ENCODE assay signal across 9 mouse cellular contexts in genomic region chr9:114736442-114736841, GRCm38 (mm10). TPM values are rescaled to one million over a fixed set of nuclear protein-coding genes. Genes with fewer than 3 reads are reported as not detected.
DNase-seq lines count a peak whose midpoint lies in the region; ATAC-seq lines count a peak whose summit lies in the region.
"Had no signal": no experiment of that assay in that cellular context is flagged by ENCODE, and none has a peak within 500 bp of the region (broad histone marks: within the 10 kb centered on the region; RNA-seq: fewer than 3 reads in every experiment).

No protein-coding gene starts in this region.

- H3K9ac ChIP-seq in forebrain, embryonic 11.5 days (ENCODE audit: low read length) = no peak overlapping the region
- no peak overlapping the region; the same call in 1 of the 2 replicates for H3K9ac ChIP-seq in kidney, embryonic 16.5 days (replicated peaks; ENCODE audit: low read length)
- no peak overlapping the region for H3K9ac ChIP-seq in midbrain, embryonic 15.5 days
- H3K9ac ChIP-seq: embryonic facial prominence, embryonic 12.5 days had no signal

- peaks cover 27% of the 10 kb centered on the region for H3K36me3 ChIP-seq in forebrain, embryonic 10.5 days (replicated peaks)
- no peaks in the 10 kb centered on the region for H3K36me3 ChIP-seq in forebrain, embryonic 11.5 days (ENCODE audit: control insufficient read depth, insufficient read depth, low read length)
- peaks cover 6% of the 10 kb centered on the region for H3K36me3 ChIP-seq in kidney, embryonic 16.5 days (ENCODE audit: insufficient read depth, low read length)
- H3K36me3 ChIP-seq in midbrain, embryonic 15.5 days (replicated peaks) = no peaks in the 10 kb centered on the region

- WGBS in forebrain, embryonic 10.5 days = 81% methylated on average over 11 of the region's 11 CpGs
- 78% methylated on average over 11 of the region's 11 CpGs for WGBS in forebrain, embryonic 11.5 days
- 37% methylated on average over 11 of the region's 11 CpGs for WGBS in kidney, embryonic 16.5 days
- WGBS in midbrain, embryonic 15.5 days = 86% methylated on average over 11 of the region's 11 CpGs

- 0 out of 2 replicates have a peak overlapping the region, but pooled peaks have one; percentile 5 for H3K27ac ChIP-seq in forebrain, embryonic 10.5 days
- no peak overlapping the region for H3K27ac ChIP-seq in forebrain, embryonic 11.5 days (ENCODE audit: low read depth, low read length)
- H3K27ac ChIP-seq in kidney, embryonic 16.5 days (ENCODE audit: low read length) = peak overlapping the region; percentile 69
- H3K27ac ChIP-seq in midbrain, embryonic 15.5 days = no peak overlapping the region
- H3K27ac ChIP-seq: embryonic facial prominence, embryonic 12.5 days had no signal

- H3K27me3 ChIP-seq in forebrain, embryonic 10.5 days (ENCODE audit: poor library complexity, severe bottlenecking) = no peaks in the 10 kb centered on the region
- no peaks in the 10 kb centered on the region for H3K27me3 ChIP-seq in forebrain, embryonic 11.5 days (ENCODE audit: control insufficient read depth, insufficient read depth, low read length)
- no peaks in the 10 kb centered on the region for H3K27me3 ChIP-seq in kidney, embryonic 16.5 days (ENCODE audit: insufficient read depth, low read length)
- no peaks in the 10 kb centered on the region for H3K27me3 ChIP-seq in midbrain, embryonic 15.5 days (replicated peaks)
- H3K27me3 ChIP-seq: embryonic facial prominence, embryonic 12.5 days had no signal

- no peak for DNase-seq in forebrain, embryonic 10.5 days (ENCODE audit: extremely low spot score, low spot score)
- no peak for DNase-seq in forebrain, embryonic 11.5 days (ENCODE audit: low spot score)
- DNase-seq in heart, adult 9 months (ENCODE audit: low spot score in 2 of 2) = peak; percentile 42 to 58
- DNase-seq in lung, postnatal 25 days (ENCODE audit: low spot score) = peak; percentile 45
- no peak for DNase-seq in layer of hippocampus, postnatal 14 days (ENCODE audit: low spot score in 2 of 2)

- H3K9me3 ChIP-seq in forebrain, embryonic 10.5 days = no peaks in the 10 kb centered on the region
- H3K9me3 ChIP-seq in forebrain, embryonic 11.5 days (ENCODE audit: control insufficient read depth, low read length) = no peaks in the 10 kb centered on the region
- no peaks in the 10 kb centered on the region for H3K9me3 ChIP-seq in kidney, embryonic 16.5 days (ENCODE audit: low read length)
- no peaks in the 10 kb centered on the region for H3K9me3 ChIP-seq in midbrain, embryonic 15.5 days
- H3K9me3 ChIP-seq: embryonic facial prominence, embryonic 12.5 days had no signal

- peaks cover 34% of the 10 kb centered on the region for H3K4me1 ChIP-seq in forebrain, embryonic 10.5 days
- no peaks in the 10 kb centered on the region for H3K4me1 ChIP-seq in forebrain, embryonic 11.5 days (replicated peaks; ENCODE audit: control insufficient read depth, insufficient read depth, low read length)
- H3K4me1 ChIP-seq in kidney, embryonic 16.5 days (ENCODE audit: insufficient read depth, low read length) = peaks cover 36% of the 10 kb centered on the region
- H3K4me1 ChIP-seq in midbrain, embryonic 15.5 days = peaks cover 11% of the 10 kb centered on the region

- ATAC-seq in forebrain, embryonic 11.5 days (replicated peaks; ENCODE audit: low FRiP score) = no peak
- ATAC-seq in kidney, embryonic 16.5 days (ENCODE audit: low FRiP score, low TSS enrichment) = peak; percentile 72
- ATAC-seq in erythroid progenitor cell, adult 5-6 weeks (replicated peaks; ENCODE audit: low FRiP score, poor library complexity, severe bottlenecking) = no peak
- ATAC-seq in midbrain, embryonic 15.5 days (replicated peaks) = no peak

- H3K4me3 ChIP-seq in forebrain, embryonic 10.5 days = no peak overlapping the region
- no peak overlapping the region for H3K4me3 ChIP-seq in forebrain, embryonic 11.5 days (ENCODE audit: low read depth, low read length)
- H3K4me3 ChIP-seq in kidney, embryonic 16.5 days (ENCODE audit: low read length) = no peak overlapping the region
- H3K4me3 ChIP-seq in midbrain, embryonic 15.5 days = no peak overlapping the region
- H3K4me3 ChIP-seq: embryonic facial prominence, embryonic 12.5 days had no signal

- no peak overlapping the region for H3K4me2 ChIP-seq in forebrain, embryonic 11.5 days (ENCODE audit: low read depth, low read length, severe bottlenecking)
- no peak overlapping the region; the same call in 1 of the 2 replicates for H3K4me2 ChIP-seq in kidney, embryonic 16.5 days (replicated peaks; ENCODE audit: low read depth, low read length)
- H3K4me2 ChIP-seq in midbrain, embryonic 15.5 days = no peak overlapping the region
- H3K4me2 ChIP-seq: embryonic facial prominence, embryonic 12.5 days had no signal

RNA-seq across cellular contexts. Expression of gene Cmtm6, which starts 5.5 kb away (rescaled TPM):
- polyA plus RNA-seq in forebrain, embryonic 10.5 days (2016; fragmentation: Nextera tagmentation; extraction: Ambion mirVana) = 29.1 and 29.9 TPM in 2 replicates
- polyA plus RNA-seq in forebrain, embryonic 11.5 days (2014; fragmentation: Nextera tagmentation; extraction: Ambion mirVana) = 26.9 and 27.2 TPM in 2 replicates
- 67.0 and 73.5 TPM in 2 replicates for polyA plus RNA-seq in kidney, embryonic 16.5 days (2015; fragmentation: Nextera tagmentation; extraction: Ambion mirVana)
- total RNA-seq in erythroid progenitor cell, adult 5-6 weeks (2015; ENCODE audit: low replicate concordance) = 8.8 and 9.7 TPM in 2 replicates
- total RNA-seq in erythroid progenitor cell, adult 5-6 weeks (2017; ENCODE audit: low replicate concordance) = 10.4 and 20.0 TPM in 2 replicates
- 10 to 100 TPM; 25.9 to 28.1 TPM for total RNA-seq in layer of hippocampus, postnatal 14 days (2021)
- polyA plus RNA-seq in midbrain, embryonic 15.5 days (2015; fragmentation: Nextera tagmentation; extraction: Ambion mirVana) = 18.3 TPM in 2 replicates

RNA-seq across cellular contexts. Expression of gene Cmtm7, which starts 45.2 kb away (rescaled TPM):
- polyA plus RNA-seq in forebrain, embryonic 10.5 days (2016; fragmentation: Nextera tagmentation; extraction: Ambion mirVana) = 76.9 and 78.7 TPM in 2 replicates
- 50.6 and 63.5 TPM in 2 replicates for polyA plus RNA-seq in forebrain, embryonic 11.5 days (2014; fragmentation: Nextera tagmentation; extraction: Ambion mirVana)
- 111 and 117 TPM in 2 replicates for polyA plus RNA-seq in kidney, embryonic 16.5 days (2015; fragmentation: Nextera tagmentation; extraction: Ambion mirVana)
- total RNA-seq in erythroid progenitor cell, adult 5-6 weeks (2015; ENCODE audit: low replicate concordance) = 64.1 and 71.7 TPM in 2 replicates
- total RNA-seq in erythroid progenitor cell, adult 5-6 weeks (2017; ENCODE audit: low replicate concordance) = 46.0 and 46.4 TPM in 2 replicates
- 1 to 10 TPM; 7.4 to 8.3 TPM for total RNA-seq in layer of hippocampus, postnatal 14 days (2021)
- polyA plus RNA-seq in midbrain, embryonic 15.5 days (2015; fragmentation: Nextera tagmentation; extraction: Ambion mirVana) = 12.2 and 15.2 TPM in 2 replicates

RNA-seq across cellular contexts. Expression of gene Dync1li1, which starts 47.9 kb away (rescaled TPM):
- 74.6 and 78.8 TPM in 2 replicates for polyA plus RNA-seq in forebrain, embryonic 10.5 days (2016; fragmentation: Nextera tagmentation; extraction: Ambion mirVana)
- 76.1 and 84.0 TPM in 2 replicates for polyA plus RNA-seq in forebrain, embryonic 11.5 days (2014; fragmentation: Nextera tagmentation; extraction: Ambion mirVana)
- polyA plus RNA-seq in kidney, embryonic 16.5 days (2015; fragmentation: Nextera tagmentation; extraction: Ambion mirVana) = 45.7 and 61.2 TPM in 2 replicates
- total RNA-seq in erythroid progenitor cell, adult 5-6 weeks (2015; ENCODE audit: low replicate concordance) = 22.7 and 42.3 TPM in 2 replicates
- total RNA-seq in erythroid progenitor cell, adult 5-6 weeks (2017; ENCODE audit: low replicate concordance) = 23.9 and 33.0 TPM in 2 replicates
- total RNA-seq in layer of hippocampus, postnatal 14 days (2021) = 100 to 1,000 TPM in 1 of 2 experiments, 10 to 100 TPM in 1; 98.6 to 107 TPM
- 140 and 154 TPM in 2 replicates for polyA plus RNA-seq in midbrain, embryonic 15.5 days (2015; fragmentation: Nextera tagmentation; extraction: Ambion mirVana)

Comparison
In these comparisons a context has a peak if more than half of its experiments do, and no peak if none do; other contexts are left out.
1. H3K27ac ChIP-seq: peak in forebrain, embryonic 10.5 days (single experiment) and kidney, embryonic 16.5 days (single experiment); none in forebrain, embryonic 11.5 days (single experiment) and midbrain, embryonic 15.5 days (single experiment).
2. DNase-seq: peak in heart, adult 9 months (2 of 2) and lung, postnatal 25 days (single experiment); none in forebrain, embryonic 10.5 days (single experiment), forebrain, embryonic 11.5 days (single experiment) and layer of hippocampus, postnatal 14 days (0 of 2).